Mouse (Mus musculus) ES-E14 (cell line): Measurements from ENCODE around the gene Tnfrsf1b. TPM values are rescaled to one million over a fixed set of nuclear protein-coding genes. Genes with fewer than 3 reads are reported as not detected.
"Not testable (repeated sequence)": the region's sequence is repeated elsewhere in the genome, so short reads cannot be mapped to it uniquely, and the experiment has no call there.

ENCODE experiments used
- DNase-seq: peaks from one replicate; pipeline ENCODE4 v3.0.0-alpha.2; 2013; ENCODE audit warnings: low read depth, low spot score
- H3K27ac ChIP-seq: 2 replicates; pipeline ENCODE4 v1.5.1; 2012; ENCODE audit warnings: low read depth, mild to moderate bottlenecking, low read length, moderate library complexity, mixed read lengths; ENCODE audit not compliant: poor library complexity, insufficient read depth, severe bottlenecking
- H3K36me3 ChIP-seq: 2 replicates; pipeline ENCODE4 v1.6.1; 2012; ENCODE audit warnings: mild to moderate bottlenecking, low read length, moderate library complexity, mixed read lengths; ENCODE audit not compliant: control insufficient read depth, poor library complexity, insufficient read depth, severe bottlenecking
- H3K4me1 ChIP-seq, 2 experiments: fragments of 150-350 bp in 1 of 2; sonication (generic) in 1 of 2; 2 replicates each; pipeline ENCODE4 v1.6.1; 2012; ENCODE audit warnings: low read length in 2 of 2, mild to moderate bottlenecking in 1 of 2, mixed read lengths in 1 of 2; ENCODE audit not compliant: control insufficient read depth in 2 of 2, insufficient read depth in 2 of 2, poor library complexity in 1 of 2
- H3K4me3 ChIP-seq, 2 experiments: fragments of 150-350 bp in 1 of 2; sonication (generic) in 1 of 2; 2 replicates each; pipeline ENCODE4 v1.5.1; 2012; ENCODE audit warnings: low read length in 2 of 2, low read depth in 1 of 2, mild to moderate bottlenecking in 1 of 2, mixed read lengths in 1 of 2; ENCODE audit not compliant: insufficient read depth in 1 of 2, poor library complexity in 1 of 2, severe bottlenecking in 1 of 2
- H3K9ac ChIP-seq: 2 replicates; pipeline ENCODE4 v1.6.1; 2012; ENCODE audit warnings: low read depth, mild to moderate bottlenecking, low read length, mixed read lengths; ENCODE audit not compliant: poor library complexity, insufficient read depth, severe bottlenecking
- H3K9me3 ChIP-seq: fragments of 150-350 bp; sonication (generic); 2 replicates; pipeline ENCODE4 v1.6.1; 2012; ENCODE audit warnings: low read depth, mild to moderate bottlenecking, low read length; ENCODE audit not compliant: control insufficient read depth, insufficient read depth
- CHD2 ChIP-seq: IDR thresholded peaks from 2 replicates; pipeline ENCODE4 v1.6.1; 2014; ENCODE audit warnings: mild to moderate bottlenecking, low read depth, low read length, inconsistent platforms
- HCFC1 ChIP-seq: IDR thresholded peaks from 2 replicates; pipeline ENCODE4 v1.6.1; 2012; ENCODE audit warnings: low read length, inconsistent platforms, borderline replicate concordance; ENCODE audit not compliant: insufficient read depth
- MAFK ChIP-seq: IDR thresholded peaks from 2 replicates; pipeline ENCODE4 v1.6.1; 2014; ENCODE audit warnings: mild to moderate bottlenecking, low read depth, low read length, inconsistent platforms; ENCODE audit not compliant: insufficient read depth
- ZC3H11A ChIP-seq: IDR thresholded peaks from 2 replicates; pipeline ENCODE4 v1.6.1; 2012; ENCODE audit warnings: low read depth, mild to moderate bottlenecking, inconsistent platforms, low read length, borderline replicate concordance
- ZNF384 ChIP-seq: IDR thresholded peaks from 2 replicates; pipeline ENCODE4 v1.6.1; 2012; ENCODE audit warnings: low read depth, low read length, inconsistent platforms
- in situ Hi-C, 2 experiments: fragments of 600-800 bp; cut with MboI; formaldehyde crosslinking; loops; one replicate each; pipeline ENCODE4 v1.15.1; 2025; ENCODE audit warnings: low sequenced_read_pairs in 2 of 2, inconsistent platforms in 1 of 2; ENCODE audit not compliant: unreplicated experiment in 2 of 2
- total RNA-seq: library from RNA; depleted of rRNA; stranded (reverse); fragments of 300-350 nt; gene quantifications from 2 replicates; pipeline ENCODE4 v1.2.3, GENCODE M21; 2012; rRNA removed

Gene Tnfrsf1b
- total RNA-seq, 1 experiment = 4.3 TPM

DNA sequence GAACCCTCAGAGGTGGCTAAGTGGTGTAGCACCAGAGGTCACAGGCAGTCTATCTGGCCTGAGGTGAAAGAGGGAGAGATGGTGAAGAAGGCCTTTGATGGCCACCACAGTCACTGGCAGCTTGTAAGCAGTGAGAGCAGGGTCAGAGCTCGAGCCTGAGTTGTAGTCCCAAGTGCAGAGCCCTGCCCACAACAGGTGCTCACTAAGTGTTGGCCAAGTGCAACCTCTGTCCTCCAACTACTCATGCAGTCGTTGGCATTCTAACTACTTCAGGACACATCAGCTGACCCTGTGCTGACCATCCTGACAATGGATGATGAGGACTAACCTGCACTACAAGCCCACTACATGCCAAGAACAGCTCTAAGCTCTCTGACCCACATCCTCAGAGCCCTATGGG, 59.1 kb downstream of the Tnfrsf1b start:
- TF ChIP-seq ZC3H11A (no peak), MAFK (no peak), HCFC1 (no peak)
- Histone ChIP-seq H3K9ac (no peak overlapping the region), H3K27ac (no peak overlapping the region), H3K9me3 (no peaks in the 10 kb centered on the region), H3K4me3 (no peak overlapping the region), H3K36me3 (peaks cover 2% of the 10 kb centered on the region; the same call in 1 of the 2 replicates), H3K4me1 (no peaks in the 10 kb centered on the region)
- in situ Hi-C loops = loop anchor here in 1 of 2 experiments (25.0 kb wide), 1 partner anchor 100 kb away; no protein-coding TSS in a partner anchor
- no peak for DNase-seq

DNA sequence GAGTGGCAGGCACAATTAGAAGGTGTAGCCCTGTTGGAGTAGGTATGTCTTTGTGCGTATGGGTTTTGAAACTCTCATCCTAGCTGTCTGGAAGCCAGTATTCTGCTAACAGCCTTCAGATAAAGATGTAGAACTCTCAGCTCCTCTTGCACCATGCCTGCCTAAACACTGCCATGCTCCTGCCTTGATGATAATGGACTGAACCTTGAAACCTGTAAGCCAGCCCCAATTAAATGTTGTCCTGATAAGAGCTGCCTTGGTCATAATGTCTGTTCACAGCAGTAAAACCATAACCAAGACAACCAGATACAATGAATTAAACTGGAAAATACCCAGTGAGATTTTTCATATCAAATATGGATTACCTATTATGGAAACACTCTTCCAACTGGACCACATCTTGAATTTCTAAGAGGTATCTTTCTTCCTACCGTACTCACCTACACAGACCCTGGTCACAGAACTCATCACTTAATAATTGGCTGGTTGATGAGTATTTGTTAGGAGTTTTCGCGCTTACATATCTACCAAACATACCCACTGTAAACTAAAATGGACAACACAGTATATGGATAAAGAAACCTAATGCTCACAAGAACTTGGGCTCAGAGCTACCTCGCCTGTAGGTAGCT, 67.6 kb downstream of the Tnfrsf1b start:
- no peak for TF ChIP-seq MAFK
- TF ChIP-seq HCFC1 = no peak
- no peak for TF ChIP-seq CHD2
- no peak for TF ChIP-seq ZC3H11A
- TF ChIP-seq ZNF384 = no peak
- Histone ChIP-seq H3K36me3 (peaks cover 4% of the 10 kb centered on the region; the same call in 1 of the 2 replicates), H3K4me1 (no peaks in the 10 kb centered on the region), H3K4me3 (no peak overlapping the region), H3K9me3 (no peaks in the 10 kb centered on the region), H3K9ac (no peak overlapping the region), H3K27ac (no peak overlapping the region)
- in situ Hi-C loops = loop anchor here in 1 of 2 experiments (25.0 kb wide), 1 partner anchor 108 kb away; no protein-coding TSS in a partner anchor
- DNase-seq = no peak

GRCm38 (mm10) chr4:145165542-145165941, 81.1 kb downstream of the Tnfrsf1b start:
- peaks cover 34% of the 10 kb centered on the region for H3K36me3 ChIP-seq
- not testable (repeated sequence) for DNase-seq, H3K4me3 ChIP-seq, H3K9me3 ChIP-seq, H3K27ac ChIP-seq, H3K4me1 ChIP-seq, H3K9ac ChIP-seq
- in situ Hi-C loops = loop anchor here in 1 of 2 experiments (25.0 kb wide), 1 partner anchor 322 kb away; no protein-coding TSS in a partner anchor

GRCm38 (mm10) chr4:145164111-145164510, 82.6 kb downstream of the Tnfrsf1b start:
- H3K4me1 ChIP-seq = no peaks in the 10 kb centered on the region
- H3K9me3 ChIP-seq = no peaks in the 10 kb centered on the region
- in situ Hi-C loops = loop anchor here in 1 of 2 experiments (25.0 kb wide), 1 partner anchor 323 kb away; no protein-coding TSS in a partner anchor
- H3K36me3 ChIP-seq = peaks cover 29% of the 10 kb centered on the region
- TF ChIP-seq CHD2 (no peak), ZC3H11A (no peak)
- H3K9ac ChIP-seq = no peak overlapping the region
- no peak overlapping the region for H3K4me3 ChIP-seq
- DNase-seq = no peak
- H3K27ac ChIP-seq = no peak overlapping the region

Other genes starting within 250 kb of the Tnfrsf1b start
- gene Vps13d, start 51.9 kb downstream of the Tnfrsf1b start, total RNA-seq = 15.3 and 23.3 TPM in 2 replicates
- 4.0 and 5.1 TPM in 2 replicates for gene Tnfrsf8, start 68.3 kb upstream of the Tnfrsf1b start, total RNA-seq